Mouse (Mus musculus) left cerebral cortex, adult 18-20 months (tissue): ENCODE measurements at regions not wholly inside any gene's neighbourhood (a gene's known extent, or its start where the extent isn't known, plus 50 kb on each side); places are given as distances from the start of the nearest gene placed in this dataset.

Experiments used
- DNase-seq, 2 experiments: peaks; one replicate each; pipeline ENCODE4 v3.0.0; 2021 to 2022; ENCODE audit warnings: low spot score in 2 of 2, mixed read lengths in 1 of 2

DNA sequence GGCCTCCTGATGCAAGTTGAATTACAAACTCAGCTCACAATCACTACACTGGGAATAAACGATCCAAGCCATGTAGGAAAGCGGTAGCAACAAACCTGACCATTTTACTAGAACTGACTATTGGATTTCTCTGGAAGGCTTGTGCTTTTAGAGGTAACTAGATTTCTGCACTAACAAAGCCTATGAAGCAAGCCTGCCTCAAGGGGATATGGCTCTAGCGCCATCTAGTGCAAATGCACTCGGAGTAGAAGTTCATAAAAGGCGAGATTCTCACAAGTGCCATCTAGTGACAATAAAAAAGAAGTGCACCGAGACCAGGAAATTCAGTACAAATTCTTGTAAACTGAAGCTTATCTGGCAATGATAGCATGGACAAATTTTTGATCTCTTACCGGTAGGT is 364.9 kb upstream of the Fmr1 start:
- peak; percentile 63 to 68 for DNase-seq
